Mouse (Mus musculus) neural tube, embryonic 14.5 days (tissue): ENCODE data around the gene Trp53. TPM values are rescaled to one million over a fixed set of nuclear protein-coding genes. Genes with fewer than 3 reads are reported as not detected.
A peak's percentile ranks its signal among the peaks of the same experiment; 100 is the strongest.
"Not testable (repeated sequence)": the region's sequence is repeated elsewhere in the genome, so short reads cannot be mapped to it uniquely, and the experiment has no call there.

Source experiments
- ATAC-seq: fragments of 200-750 bp; cut with Nextera tagmentation; 2 replicates; pipeline ENCODE4 v1.8.0; 2017; ENCODE audit warnings: low read depth, mild to moderate bottlenecking, moderate TSS enrichment, moderate library complexity
- H3K27ac ChIP-seq: fragments of 300-500 bp; sonication (generic); 2 replicates; pipeline ENCODE4 v1.5.1; 2014; ENCODE audit warnings: low read depth, mild to moderate bottlenecking, control low read depth, low read length, moderate library complexity, mixed read lengths
- H3K27me3 ChIP-seq: fragments of 300-500 bp; sonication (generic); 2 replicates; pipeline ENCODE4 v1.6.1; 2014; ENCODE audit warnings: low read length; ENCODE audit not compliant: control insufficient read depth, insufficient read depth
- H3K36me3 ChIP-seq: fragments of 300-500 bp; sonication (generic); 2 replicates; pipeline ENCODE4 v1.6.1; 2014; ENCODE audit warnings: low read length, mixed read lengths; ENCODE audit not compliant: control insufficient read depth, insufficient read depth
- H3K4me1 ChIP-seq: fragments of 300-500 bp; sonication (generic); 2 replicates; pipeline ENCODE4 v1.6.1; 2014; ENCODE audit warnings: low read length; ENCODE audit not compliant: control insufficient read depth, insufficient read depth
- H3K4me2 ChIP-seq: fragments of 300-500 bp; sonication (generic); 2 replicates; pipeline ENCODE4 v1.6.1; 2014; ENCODE audit warnings: mild to moderate bottlenecking, low read depth, low read length, control low read depth
- H3K4me3 ChIP-seq: fragments of 300-500 bp; sonication (generic); 2 replicates; pipeline ENCODE4 v1.5.1; 2014; ENCODE audit warnings: low read depth, low read length, control low read depth, mixed read lengths
- H3K9ac ChIP-seq: fragments of 300-500 bp; sonication (generic); replicated peaks from 2 replicates; pipeline ENCODE4 v1.6.1; 2014; ENCODE audit warnings: low read depth, mild to moderate bottlenecking, control low read depth, low read length, mixed read lengths
- H3K9me3 ChIP-seq: fragments of 300-500 bp; sonication (generic); 2 replicates; pipeline ENCODE4 v1.6.1; 2016; ENCODE audit warnings: low read length; ENCODE audit not compliant: control insufficient read depth
- WGBS: fragments of 180-500 bp; shearing (Covaris S2); extraction: QIAGEN DNeasy Blood & Tissue Kit; methylation state at CpG from one replicate; pipeline ENCODE4 v1.1.7; 2014; 5-methylcytosine and 5-hydroxymethylcytosine counted together
- microRNA counts: library from miRNA; unstranded; fragments of <30 nt; microRNA quantifications from one replicate; lab custom pipeline; 2016
- microRNA-seq: library from miRNA; unstranded; fragments of <30 nt; microRNA quantifications from one replicate; pipeline ENCODE4, GENCODE M21; 2016
- polyA plus RNA-seq: library from polyadenylated mRNA; unstranded; fragments of >200 nt; fragmentation: Nextera tagmentation; extraction: Ambion mirVana; gene quantifications from 2 replicates; pipeline ENCODE4 v1.2.1, GENCODE M21; 2014

The Trp53 gene
- polyA plus RNA-seq, 1 experiment from 2014 or later = 54.6 TPM

DNA sequence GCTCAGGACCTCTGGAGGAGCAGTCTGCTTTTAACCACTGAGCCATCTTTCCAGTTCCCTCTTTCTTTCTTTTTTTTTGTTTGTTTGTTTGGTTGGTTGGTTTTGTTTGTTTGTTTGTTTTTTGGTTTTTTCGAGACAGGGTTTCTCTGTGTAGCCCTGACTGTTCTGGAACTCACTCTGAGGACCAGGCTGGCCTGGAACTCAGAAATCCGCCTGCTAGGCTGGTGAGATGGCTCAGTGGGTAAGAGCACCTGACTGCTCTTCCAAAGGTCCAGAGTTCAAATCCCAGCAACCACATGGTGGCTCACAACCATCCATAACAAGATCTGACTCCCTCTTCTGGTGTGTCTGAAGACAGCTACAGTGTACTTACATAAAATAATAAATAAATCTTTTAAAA, 44.2 kb downstream of the Trp53 start:
- H3K9ac ChIP-seq, H3K4me1 ChIP-seq, H3K4me2 ChIP-seq, H3K36me3 ChIP-seq, H3K4me3 ChIP-seq, ATAC-seq, H3K27ac ChIP-seq, H3K27me3 ChIP-seq, H3K9me3 ChIP-seq: not testable (repeated sequence)
- WGBS = 86% methylated on average over 2 of the region's 2 CpGs

DNA sequence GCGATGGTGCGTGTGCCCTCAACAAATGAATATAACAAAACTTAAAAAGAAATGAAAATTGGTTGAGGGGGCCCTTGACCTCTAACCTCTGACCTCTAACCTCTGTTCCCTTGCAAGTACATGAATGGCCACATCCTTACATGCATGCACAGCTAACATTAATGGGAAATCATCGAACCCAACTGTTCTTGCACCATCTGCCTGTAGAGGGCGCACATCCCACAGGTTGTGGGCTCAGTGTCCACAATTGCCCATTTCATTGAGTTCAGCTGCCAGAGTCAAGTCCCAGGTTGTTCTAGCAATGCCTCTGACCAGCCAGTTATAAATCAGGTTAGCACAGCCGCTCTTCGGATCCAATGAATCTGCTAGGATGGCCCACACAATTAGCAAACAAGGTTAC, 48.1 kb downstream of the Trp53 start:
- Histone ChIP-seq H3K4me3 (no peak overlapping the region), H3K4me2 (no peak overlapping the region), H3K9ac (no peak overlapping the region), H3K9me3 (no peaks in the 10 kb centered on the region), H3K4me1 (no peaks in the 10 kb centered on the region), H3K27me3 (no peaks in the 10 kb centered on the region), H3K36me3 (no peaks in the 10 kb centered on the region), H3K27ac (no peak overlapping the region)
- no peak for ATAC-seq
- 34% methylated on average over 6 of the region's 6 CpGs for WGBS

DNA sequence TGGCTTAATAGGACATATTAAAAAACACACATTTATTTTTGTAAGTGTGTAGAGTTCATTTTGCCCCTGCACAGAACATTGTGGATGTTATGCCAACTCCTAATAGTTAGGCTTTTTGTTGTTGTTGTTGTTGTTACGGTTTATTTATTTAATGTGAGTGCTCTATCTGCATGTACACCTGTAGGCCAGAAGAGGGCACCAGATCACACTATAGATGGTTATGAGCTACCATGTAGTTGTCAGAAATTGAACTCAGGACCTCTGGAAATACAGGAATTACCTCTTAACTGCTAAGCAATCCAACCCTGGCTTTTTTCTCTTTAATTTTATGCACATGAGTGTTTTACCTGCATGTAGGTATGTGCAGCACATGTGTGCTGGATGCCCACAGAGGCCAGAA, 49.6 kb downstream of the Trp53 start:
- no peak overlapping the region for H3K27ac ChIP-seq
- H3K36me3 ChIP-seq = no peaks in the 10 kb centered on the region
- H3K9me3 ChIP-seq = no peaks in the 10 kb centered on the region
- no peak overlapping the region for H3K4me3 ChIP-seq
- no peaks in the 10 kb centered on the region for H3K27me3 ChIP-seq
- no peak overlapping the region for H3K4me2 ChIP-seq
- peaks cover 9% of the 10 kb centered on the region for H3K4me1 ChIP-seq
- 64% methylated on average over 1 of the region's 1 CpGs for WGBS
- no peak overlapping the region for H3K9ac ChIP-seq
- ATAC-seq = no peak

DNA sequence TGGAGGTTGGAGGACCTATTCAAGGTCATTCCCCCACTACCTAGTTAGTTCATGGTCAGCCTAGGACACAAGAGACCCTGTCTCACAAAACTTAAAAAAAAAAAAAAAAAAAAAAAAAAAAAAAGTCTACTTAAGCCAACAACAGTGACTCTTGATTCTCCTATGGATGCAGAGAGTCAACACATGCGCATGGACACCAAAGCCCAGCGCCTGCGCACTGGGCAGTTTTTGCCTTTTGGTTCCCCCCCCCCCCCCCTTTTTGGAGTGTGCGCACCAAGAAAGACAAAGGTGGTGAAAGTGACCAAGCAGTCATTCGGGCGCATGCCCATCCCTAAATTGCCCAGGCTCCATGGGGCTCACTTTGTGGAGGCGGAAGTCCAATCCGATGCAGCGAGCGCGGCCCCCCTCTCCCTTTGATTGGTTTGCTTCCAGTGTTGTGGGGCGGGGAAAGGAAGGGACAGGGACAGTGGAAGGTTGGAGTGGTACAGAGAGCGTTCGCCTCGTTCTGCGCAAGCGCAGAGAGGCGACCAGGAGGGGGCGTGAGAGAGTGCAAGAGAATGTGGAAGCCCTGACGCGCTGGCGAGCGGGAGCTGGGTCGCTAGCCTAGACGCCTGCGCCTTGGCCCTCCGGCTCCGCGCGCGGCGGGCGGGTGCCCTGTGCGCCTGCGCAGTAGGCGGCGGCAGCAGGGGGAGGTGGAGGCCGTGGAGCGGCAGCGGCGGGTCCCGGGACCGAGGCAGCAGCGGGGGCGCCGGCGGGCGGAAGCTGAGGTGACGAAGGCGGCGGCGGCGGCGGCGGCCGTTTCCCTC, 52.3 kb downstream of the Trp53 start, which contains the start of gene Fxr2:
Gene Fxr2 (plus strand): TSS at position 707 of the 806 bp plus-strand sequence.
- H3K9me3 ChIP-seq = no peaks in the 10 kb centered on the region
- H3K27ac ChIP-seq = peak within 1 kb of the TSS; percentile 94
- WGBS = under 1% methylated on average over 35 of the region's 56 CpGs

DNA sequence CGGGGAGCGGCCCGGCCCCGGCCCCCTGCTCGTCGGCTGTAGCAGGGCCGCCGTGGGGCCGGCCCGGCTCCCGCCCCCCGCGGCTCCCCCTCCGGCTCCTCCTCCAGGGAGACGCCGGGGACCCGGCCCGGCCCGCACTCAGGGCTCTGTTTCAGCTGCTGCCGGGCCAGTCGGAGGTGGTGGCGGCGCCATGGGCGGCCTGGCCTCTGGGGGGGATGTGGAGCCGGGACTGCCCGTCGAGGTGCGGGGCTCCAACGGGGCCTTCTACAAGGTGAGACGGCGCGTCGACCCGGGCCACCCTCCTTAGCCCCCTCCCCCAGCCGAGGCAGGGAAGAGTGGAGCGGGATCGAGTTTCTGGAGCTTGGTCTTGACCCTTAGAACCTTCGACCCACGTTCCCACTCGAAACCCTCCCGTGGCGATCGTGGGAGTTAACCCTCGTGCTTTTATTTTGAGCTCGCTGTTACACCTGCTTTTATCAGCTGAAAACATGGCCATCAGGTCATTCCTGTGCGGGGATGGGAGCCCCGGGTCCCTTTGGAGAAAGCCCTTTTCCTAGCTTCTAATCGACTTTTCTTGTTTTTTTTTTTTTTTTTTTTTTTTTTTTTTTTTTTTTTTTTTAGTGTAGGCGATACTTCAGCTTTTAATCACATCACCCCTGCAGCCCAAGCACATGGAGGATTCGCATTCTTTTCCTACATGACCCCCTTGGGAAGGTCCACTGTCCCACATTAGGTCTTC, 53.1 kb downstream of the Trp53 start:
- under 1% methylated on average over 26 of the region's 50 CpGs for WGBS
- Histone ChIP-seq H3K4me3 (peak overlapping the region; percentile 89), H3K27me3 (no peaks in the 10 kb centered on the region), H3K4me2 (peak overlapping the region; percentile 85), H3K9me3 (no peaks in the 10 kb centered on the region), H3K9ac (peak overlapping the region; percentile 95), H3K4me1 (peaks cover 18% of the 10 kb centered on the region), H3K27ac (peak overlapping the region; percentile 94), H3K36me3 (no peaks in the 10 kb centered on the region)
- ATAC-seq = peak; percentile 62

More for the DNA sequence above, 52.3 kb downstream of the Trp53 start, which contains the start of gene Fxr2:
- peak; percentile 98 for ATAC-seq
- Histone ChIP-seq H3K4me3 (peak within 1 kb of the TSS; percentile 89), H3K4me2 (peak within 1 kb of the TSS; percentile 85), H3K27me3 (no peaks in the 10 kb centered on the region), H3K4me1 (peaks cover 18% of the 10 kb centered on the region), H3K9ac (peak within 1 kb of the TSS; percentile 95), H3K36me3 (no peaks in the 10 kb centered on the region)

DNA sequence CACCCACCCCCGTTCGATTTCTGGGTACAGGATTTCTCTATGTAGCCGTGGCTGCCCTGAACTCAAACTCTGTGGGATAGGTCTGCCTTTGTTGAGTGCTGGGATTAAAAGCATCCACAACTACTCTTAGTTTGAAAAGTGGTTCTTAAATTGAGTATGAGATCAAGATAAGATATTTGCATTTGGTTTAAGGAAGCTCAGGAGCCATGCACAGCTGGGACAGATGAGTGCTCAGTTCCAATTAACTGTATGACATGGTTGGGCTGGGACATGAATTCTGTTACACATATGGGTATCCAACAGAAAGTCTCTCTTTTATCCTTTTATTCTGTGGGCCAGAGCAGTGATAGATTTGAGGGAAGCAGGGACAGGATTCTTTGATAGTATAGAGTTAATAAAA, 55.3 kb downstream of the Trp53 start:
- H3K4me3 ChIP-seq = no peak overlapping the region
- peaks cover 8% of the 10 kb centered on the region; the same call in 1 of the 2 replicates for H3K36me3 ChIP-seq
- no peaks in the 10 kb centered on the region for H3K27me3 ChIP-seq
- H3K4me2 ChIP-seq = 0 out of 2 replicates have a peak overlapping the region, but pooled peaks have one; percentile 17
- 88% methylated on average over 3 of the region's 3 CpGs for WGBS
- no peak overlapping the region for H3K27ac ChIP-seq
- no peak for ATAC-seq
- no peak overlapping the region; the same call in 1 of the 2 replicates for H3K9ac ChIP-seq
- H3K9me3 ChIP-seq = no peaks in the 10 kb centered on the region
- H3K4me1 ChIP-seq = peaks cover 18% of the 10 kb centered on the region

MicroRNA genes within 50 kb of the gene (microRNA counts, 519-probe panel; counts per million panel counts)
- 3,653 counts per million, percentile 31 among the panel's probes with 10 or more counts for microRNA mmu-miR-467f (lab: Ali Mortazavi, UCI)

Small RNA genes lying within 50 kb of the gene (microRNA-seq; reads per million reads assigned to microRNA genes)
- gene Mir467f = not detected

Other genes starting within 250 kb of the Trp53 start
- gene Rnf227, start 239.9 kb upstream of the Trp53 start, polyA plus RNA-seq = 213 and 260 TPM in 2 replicates
- 86.0 and 89.6 TPM in 2 replicates for gene Chd3, start 211.0 kb upstream of the Trp53 start, polyA plus RNA-seq
- gene Naa38, start 184.9 kb upstream of the Trp53 start, polyA plus RNA-seq = 112 and 132 TPM in 2 replicates
- 21.3 and 29.9 TPM in 2 replicates for gene Cyb5d1, start 184.7 kb upstream of the Trp53 start, polyA plus RNA-seq
- gene Tmem88, start 182.1 kb upstream of the Trp53 start, polyA plus RNA-seq = 2.3 and 5.3 TPM in 2 replicates
- 36.1 and 37.5 TPM in 2 replicates for gene Kdm6b, start 166.7 kb upstream of the Trp53 start, polyA plus RNA-seq
- 5.7 and 6.9 TPM in 2 replicates for gene Dnah2, start 31.2 kb upstream of the Trp53 start, polyA plus RNA-seq
- 23.2 and 35.6 TPM in 2 replicates for gene Efnb3, start 20.2 kb upstream of the Trp53 start, polyA plus RNA-seq
- 17.3 and 20.8 TPM in 2 replicates for gene Wrap53, start 104 bp upstream of the Trp53 start, polyA plus RNA-seq
- 66.6 and 99.6 TPM in 2 replicates for gene Atp1b2, start 25.6 kb downstream of the Trp53 start, polyA plus RNA-seq
- not detected in 2 replicates for gene Shbg, start 37.5 kb downstream of the Trp53 start, polyA plus RNA-seq
- gene Sat2, start 41.7 kb downstream of the Trp53 start, polyA plus RNA-seq = 23.8 and 25.1 TPM in 2 replicates
- gene Fxr2, start 52.6 kb downstream of the Trp53 start, polyA plus RNA-seq = 31.1 and 34.0 TPM in 2 replicates
- not detected in 2 replicates for gene Sox15, start 75.0 kb downstream of the Trp53 start, polyA plus RNA-seq
- 40.7 and 63.4 TPM in 2 replicates for gene Mpdu1, start 82.3 kb downstream of the Trp53 start, polyA plus RNA-seq
- 3.7 and 11.2 TPM in 2 replicates for gene Cd68, start 85.8 kb downstream of the Trp53 start, polyA plus RNA-seq
- 503 and 643 TPM in 2 replicates for gene Eif4a1, start 92.1 kb downstream of the Trp53 start, polyA plus RNA-seq
- 104 and 116 TPM in 2 replicates for gene Senp3, start 101.7 kb downstream of the Trp53 start, polyA plus RNA-seq
- gene Tnfsf13, start 105.4 kb downstream of the Trp53 start, polyA plus RNA-seq = 0.24 and 0.72 TPM in 2 replicates
- gene Tnfsf12, start 115.5 kb downstream of the Trp53 start, polyA plus RNA-seq = 2.1 and 3.4 TPM in 2 replicates
- gene Tnfsfm13, start 115.7 kb downstream of the Trp53 start, polyA plus RNA-seq = 0.75 and 1.8 TPM in 2 replicates
- gene Polr2a, start 178.3 kb downstream of the Trp53 start, polyA plus RNA-seq = 23.5 and 30.7 TPM in 2 replicates
- gene Slc35g3, start 181.6 kb downstream of the Trp53 start, polyA plus RNA-seq = not detected in 2 replicates
- gene Zbtb4, start 185.6 kb downstream of the Trp53 start, polyA plus RNA-seq = 4.3 and 6.0 TPM in 2 replicates
- gene Chrnb1, start 215.6 kb downstream of the Trp53 start, polyA plus RNA-seq = 0.78 and 1.3 TPM in 2 replicates
- 6.4 and 9.1 TPM in 2 replicates for gene Fgf11, start 221.5 kb downstream of the Trp53 start, polyA plus RNA-seq
- gene Tmem102, start 225.3 kb downstream of the Trp53 start, polyA plus RNA-seq = 0.68 and 0.76 TPM in 2 replicates
- not detected in 2 replicates for gene Gm39566, start 234.9 kb downstream of the Trp53 start, polyA plus RNA-seq
- gene Spem2, start 238.1 kb downstream of the Trp53 start, polyA plus RNA-seq = 0.16 TPM in 1 of 2 replicates, not detected in the other
- gene Spem1, start 241.8 kb downstream of the Trp53 start, polyA plus RNA-seq = 0.35 and 0.40 TPM in 2 replicates